Mouse (Mus musculus) spleen, postnatal 14 days (tissue): Measurements from ENCODE around the gene C1ql1.
A peak's percentile ranks its signal among the peaks of the same experiment; 100 is the strongest.

Experiments used
- DNase-seq, 2 experiments: peaks; one replicate each; pipeline ENCODE4 v3.0.0; 2021 to 2022; ENCODE audit warnings: low spot score in 2 of 2

The C1ql1 gene

DNA sequence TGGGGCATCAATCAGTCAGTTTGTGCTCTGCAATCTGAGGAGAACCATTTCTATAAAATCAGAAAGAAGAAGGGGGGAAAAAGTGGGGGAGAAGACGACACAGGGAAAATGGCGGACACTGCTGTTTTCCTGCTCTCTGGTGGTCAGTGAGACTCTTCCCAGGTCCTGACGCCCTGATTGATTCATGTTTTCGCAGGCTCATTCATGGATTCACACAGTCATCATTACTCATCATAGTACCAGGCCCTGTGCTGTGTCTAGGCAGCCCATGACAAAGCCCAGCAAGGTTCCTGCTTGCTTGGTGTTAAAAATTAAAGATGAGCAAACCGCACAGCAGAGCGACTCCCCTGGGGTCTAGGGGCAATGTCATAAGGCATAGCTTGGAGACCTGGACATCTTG lies 11.9 kb upstream of the C1ql1 start:
- DNase-seq, result no peak

GRCm38 (mm10) chr11:102957692-102958091 lies 11.2 kb upstream of the C1ql1 start:
- no peak for DNase-seq

GRCm38 (mm10) chr11:102956962-102957614 lies 10.6 kb upstream of the C1ql1 start:
- no peak for DNase-seq

DNA sequence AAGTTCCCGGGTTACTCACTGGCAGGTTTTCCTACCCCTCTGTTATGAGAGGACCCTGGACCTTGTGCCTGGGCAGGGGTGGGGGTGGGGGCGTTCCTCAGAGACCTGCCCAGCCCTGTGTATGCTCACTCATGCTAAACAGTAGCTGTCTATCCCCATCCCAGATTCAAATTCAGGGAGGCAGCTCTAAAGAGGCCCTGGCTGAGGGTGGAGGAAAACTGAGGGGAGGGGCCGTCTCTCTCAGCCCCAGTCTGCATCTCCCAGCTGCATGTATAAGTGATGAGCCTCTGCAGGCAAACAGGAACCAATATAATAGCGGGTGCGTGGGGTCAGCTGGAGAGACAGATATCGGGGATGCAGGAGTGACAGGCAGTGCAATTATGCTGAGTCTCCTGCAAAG lies 6.4 kb upstream of the C1ql1 start:
- DNase-seq, result no peak

GRCm38 (mm10) chr11:102948043-102948961 lies 1.8 kb upstream of the C1ql1 start:
- no peak for DNase-seq

GRCm38 (mm10) chr11:102946992-102947343 lies 480 bp upstream of the C1ql1 start:
- DNase-seq, result no peak

DNA sequence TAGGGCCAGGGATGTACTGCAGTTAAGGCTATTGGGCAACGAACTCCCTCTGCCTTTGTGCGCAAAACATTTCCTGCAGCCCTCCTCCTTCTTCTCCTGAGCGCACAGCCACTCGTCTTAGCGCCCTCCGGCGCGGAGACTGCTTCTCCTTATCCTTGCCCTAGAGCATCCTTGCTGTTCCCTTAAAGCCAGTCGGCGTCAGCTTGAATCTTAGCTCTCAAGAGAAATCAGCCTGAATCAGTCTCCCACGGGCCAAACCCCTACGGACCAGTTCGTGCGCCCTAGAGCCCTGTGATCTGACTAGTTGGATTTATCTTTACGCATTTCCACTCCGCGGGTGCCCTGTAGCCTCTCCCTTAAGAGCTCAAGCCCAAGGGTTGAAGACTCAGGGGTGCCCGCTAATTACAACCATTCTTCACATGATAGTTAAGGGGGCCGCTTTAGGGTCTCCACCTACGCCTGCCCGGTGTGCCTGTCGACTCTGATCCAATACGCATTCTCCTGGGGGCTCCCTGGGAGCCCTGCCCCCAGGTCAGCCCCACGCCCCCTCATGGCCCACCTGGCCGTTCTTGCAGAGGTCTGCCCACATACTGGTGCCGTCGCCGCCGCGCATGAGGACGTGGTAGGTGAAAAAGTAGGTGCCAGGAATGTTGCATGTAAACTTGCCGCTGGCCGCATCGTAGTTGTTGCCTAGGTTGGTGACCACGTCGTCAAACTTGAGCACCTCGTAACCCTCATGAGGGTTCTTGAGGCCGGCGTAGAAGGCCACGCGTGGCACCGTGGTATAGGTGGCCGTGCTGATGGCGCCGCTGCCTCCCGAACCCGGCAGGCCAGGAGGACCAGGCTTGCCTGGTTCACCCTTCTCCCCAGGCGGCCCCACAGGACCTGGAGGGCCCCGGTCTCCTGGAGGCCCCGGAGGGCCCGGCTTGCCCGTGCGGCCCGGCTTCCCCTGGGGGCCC lies 903 bp downstream of the C1ql1 start:
- DNase-seq, result no peak

DNA sequence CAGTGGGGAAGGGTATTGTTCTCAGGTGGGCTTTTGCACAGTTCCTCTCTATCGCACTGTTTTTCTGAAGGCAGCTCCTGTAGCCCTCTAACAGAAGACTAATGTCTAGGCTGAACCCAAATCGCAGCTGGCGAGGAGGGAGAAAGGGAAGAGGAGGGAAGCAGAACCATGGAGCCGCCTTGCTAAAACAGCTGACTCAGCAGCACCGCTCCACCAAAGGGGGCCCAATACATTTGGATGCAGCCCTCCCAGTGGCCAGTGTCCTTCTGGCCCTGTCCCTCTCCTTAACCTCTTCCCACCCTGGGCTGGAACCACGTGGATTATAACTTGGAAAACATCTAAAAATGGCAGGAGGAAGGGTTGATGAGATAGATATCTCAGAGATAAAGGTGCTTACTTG lies 5.3 kb downstream of the C1ql1 start:
- no peak for DNase-seq

DNA sequence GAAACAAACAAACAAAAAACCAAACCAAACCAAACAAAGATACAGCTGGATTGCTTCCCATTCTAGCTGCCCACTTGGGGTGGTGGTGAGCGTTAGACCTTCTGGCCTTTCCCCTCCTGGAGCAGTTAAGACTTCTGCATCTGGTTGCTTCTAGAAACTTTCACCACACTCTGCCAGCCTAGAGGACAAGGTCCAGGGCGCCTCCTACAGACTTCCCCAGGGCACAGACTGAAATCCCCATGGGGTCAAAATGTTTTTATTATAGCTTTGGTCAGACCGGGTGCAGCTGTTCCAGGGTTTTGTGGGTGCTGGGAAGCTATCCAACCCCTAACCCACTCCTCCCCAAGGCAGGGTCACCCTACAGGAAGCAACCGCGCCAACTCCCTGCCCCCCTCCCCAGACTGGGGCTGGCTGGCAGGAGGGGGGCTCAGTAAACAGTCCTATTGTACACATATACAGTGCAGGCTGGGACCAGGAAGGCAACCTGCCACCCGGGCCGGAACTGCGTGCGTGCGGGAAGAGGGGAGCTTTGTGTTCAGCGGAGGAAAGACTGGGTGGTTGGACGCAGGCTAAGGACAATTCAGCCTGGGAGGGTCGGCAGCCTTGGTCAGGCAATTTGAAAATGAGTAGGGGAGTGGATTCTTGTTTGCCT lies 7.3 kb downstream of the C1ql1 start:
- DNase-seq, result no peak

DNA sequence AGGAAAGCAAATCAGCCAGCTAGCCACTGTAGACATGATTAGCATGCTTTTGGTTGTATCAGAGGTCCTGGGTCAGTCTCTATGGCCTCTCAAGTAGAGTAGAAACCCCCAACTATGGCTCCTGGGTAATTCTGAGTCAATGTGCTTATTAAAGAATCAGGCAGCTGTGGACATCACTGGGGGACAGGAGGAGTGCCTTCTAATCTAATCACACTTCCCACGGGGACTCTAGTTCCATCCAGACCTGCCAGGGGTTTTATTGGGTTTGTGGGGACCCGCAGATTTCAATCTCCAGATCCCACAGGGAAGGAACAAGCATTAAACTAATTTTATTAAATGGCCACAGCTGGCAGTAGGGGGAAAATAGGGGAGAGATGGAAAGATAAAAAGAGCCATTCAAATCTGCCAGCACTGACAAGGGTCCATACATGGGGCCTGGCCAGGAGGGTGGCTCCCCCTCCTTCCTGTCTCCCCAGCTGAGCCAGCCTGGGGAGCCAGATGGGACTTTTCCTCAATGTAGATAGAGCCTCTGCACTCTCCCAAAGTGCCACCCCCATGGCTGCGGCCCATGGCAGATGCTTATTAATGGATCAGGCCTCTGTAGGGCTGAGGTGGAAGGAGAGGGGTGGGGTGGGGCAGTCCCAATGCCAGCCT lies 8.8 kb downstream of the C1ql1 start:
- DNase-seq, result no peak

GRCm38 (mm10) chr11:102936272-102936671 lies 10.2 kb downstream of the C1ql1 start:
- no peak for DNase-seq

DNA sequence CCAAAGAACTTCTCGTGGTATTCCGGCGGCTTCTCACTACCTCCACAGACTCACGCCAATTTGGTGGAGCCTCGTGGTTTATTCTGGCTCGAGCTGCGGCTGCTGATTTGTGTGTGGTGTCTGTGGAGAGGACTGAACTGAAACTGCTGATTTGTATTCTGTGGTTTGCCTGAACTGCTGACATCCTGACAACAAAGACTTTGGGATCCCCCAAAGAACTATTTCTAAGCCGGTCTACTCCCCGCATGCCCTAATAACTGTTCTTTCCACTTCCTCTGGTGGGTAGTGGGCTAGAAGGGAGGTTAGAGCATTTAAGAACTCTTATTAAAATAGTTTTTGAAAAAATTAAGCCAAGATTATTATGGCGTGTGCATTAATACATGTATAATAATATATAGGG lies 15.8 kb downstream of the C1ql1 start:
- no peak for DNase-seq

DNA sequence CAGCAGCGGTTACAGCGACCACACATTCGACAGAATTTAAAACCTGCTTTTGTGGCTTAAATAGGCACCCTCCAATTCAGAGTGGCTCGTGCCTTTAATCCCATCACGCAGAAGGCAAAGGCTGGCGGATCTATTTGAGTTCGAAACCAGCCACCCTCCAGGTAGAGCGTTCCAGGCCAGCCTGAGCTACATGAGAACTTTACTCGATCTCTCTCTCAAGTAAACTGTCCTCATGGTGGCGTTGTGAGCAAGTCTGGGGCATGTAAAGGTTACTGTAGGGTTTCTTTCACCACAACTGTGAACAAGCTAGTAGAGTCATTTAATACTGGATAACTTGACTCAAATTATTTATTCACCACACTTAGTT lies 21.2 kb downstream of the C1ql1 start:
- peak in 1 of 2 experiments; percentile 56 for DNase-seq

DNA sequence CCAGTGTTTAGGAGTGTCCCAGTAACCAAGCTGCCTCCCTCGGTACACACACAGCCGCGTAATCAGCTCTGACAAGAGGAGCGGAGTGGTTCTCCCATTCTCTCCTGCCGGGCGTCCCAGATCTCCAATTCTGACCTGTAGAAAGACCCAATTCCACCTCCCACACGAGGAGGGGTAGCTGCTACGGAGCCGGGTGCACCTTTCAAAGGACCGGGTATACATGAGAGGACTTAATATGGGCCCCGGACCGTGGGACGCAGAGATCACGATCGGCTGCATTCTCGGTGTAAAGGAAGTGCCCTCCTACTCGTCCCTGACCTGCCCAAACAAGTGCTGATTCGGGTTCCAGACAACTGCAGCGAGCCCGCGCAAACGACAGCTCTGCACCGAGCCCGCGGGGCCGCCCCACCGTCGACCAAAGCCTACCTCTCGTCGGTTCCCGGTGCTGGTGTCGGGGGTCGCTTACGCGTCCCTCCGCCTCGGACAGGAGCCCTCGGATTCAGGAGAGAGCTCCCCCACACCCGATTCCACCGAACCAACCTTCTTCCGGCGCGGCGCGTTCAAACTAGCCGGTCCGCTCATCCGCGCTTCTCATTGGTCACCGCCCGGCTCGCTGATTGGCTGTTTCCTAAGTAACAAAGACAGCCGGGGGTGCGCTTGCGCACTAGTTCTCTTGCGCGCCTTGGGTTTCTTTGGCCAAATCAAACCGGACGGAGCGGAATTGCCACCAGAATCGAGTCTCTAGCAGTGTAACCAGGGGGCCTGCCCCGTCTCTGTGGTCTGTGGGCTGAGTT lies 21.7 kb downstream of the C1ql1 start, which contains the start of gene Kif18b:
Gene Kif18b, minus strand, starts transcription at position 568 of the 794 bp plus-strand sequence.
- DNase-seq, result peak; percentile 90 to 92

GRCm38 (mm10) chr11:102921491-102921890 lies 25.0 kb downstream of the C1ql1 start:
- no peak for DNase-seq

- no peak for DNase-seq
These were observed 28.4 kb downstream of the C1ql1 start for GRCm38 (mm10) chr11:102918077-102918476.

DNA sequence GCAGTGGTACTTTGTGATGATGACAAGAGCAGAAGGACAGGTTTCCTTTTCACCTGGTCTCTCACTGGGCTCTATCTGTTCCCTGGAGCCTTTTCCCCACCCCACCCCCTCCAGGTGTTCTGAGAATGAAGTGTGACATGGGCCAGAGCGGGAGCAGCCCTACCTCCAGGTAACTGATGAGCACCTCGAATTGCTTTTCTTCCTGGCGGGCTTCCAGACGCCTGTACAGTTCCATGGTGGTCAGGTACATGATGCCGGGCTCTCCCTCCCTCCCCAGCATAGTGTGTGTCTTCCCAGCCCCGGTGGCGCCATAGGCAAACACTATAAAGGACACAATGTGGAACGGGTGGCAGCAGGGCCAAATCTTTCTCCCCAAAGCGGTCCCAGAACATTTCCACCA lies 31.1 kb downstream of the C1ql1 start:
- DNase-seq, result no peak

- no peak for DNase-seq
These were observed 35.1 kb downstream of the C1ql1 start for GRCm38 (mm10) chr11:102911376-102911775.

GRCm38 (mm10) chr11:102903654-102904053 lies 42.8 kb downstream of the C1ql1 start:
- no peak for DNase-seq

- no peak for DNase-seq
These were observed 44.4 kb downstream of the C1ql1 start for GRCm38 (mm10) chr11:102902107-102902506.
